Mouse (Mus musculus): ENCODE measurements at regions not wholly inside any gene's neighbourhood (a gene's known extent, or its start where the extent isn't known, plus 50 kb on each side); places are given as distances from the start of the nearest gene placed in this dataset.

GRCm38 (mm10) chr2:106318695-106319266, 315.4 kb upstream of the Dnajc24 start:
- peak; percentile 45 for DNase-seq (ENCODE audit: low spot score)

GRCm38 (mm10) chr2:106346781-106347180, 343.4 kb upstream of the Dnajc24 start:
- no peak for DNase-seq (ENCODE audit: low spot score)

GRCm38 (mm10) chr2:106347249-106347648, 343.9 kb upstream of the Dnajc24 start:
- DNase-seq (ENCODE audit: low spot score), result no peak

GRCm38 (mm10) chr2:106355565-106355964, 337.5 kb upstream of the Mpped2 start:
- DNase-seq (ENCODE audit: low spot score), result no peak

- DNase-seq (ENCODE audit: low spot score), result peak; percentile 88
Observed at GRCm38 (mm10) chr2:106355984-106356547, 337.0 kb upstream of the Mpped2 start.

GRCm38 (mm10) chr2:106368641-106369040, 324.4 kb upstream of the Mpped2 start:
- DNase-seq (ENCODE audit: low spot score), result no peak

GRCm38 (mm10) chr2:106383415-106384285, 309.4 kb upstream of the Mpped2 start:
- no peak for DNase-seq (ENCODE audit: low spot score)

GRCm38 (mm10) chr2:106384286-106384595, 308.8 kb upstream of the Mpped2 start:
- no peak for DNase-seq (ENCODE audit: low spot score)

GRCm38 (mm10) chr2:106384842-106385241, 308.2 kb upstream of the Mpped2 start:
- DNase-seq (ENCODE audit: low spot score), result no peak

- DNase-seq (ENCODE audit: low spot score), result peak; percentile 35
Observed at GRCm38 (mm10) chr2:106412158-106412557, 280.9 kb upstream of the Mpped2 start.

GRCm38 (mm10) chr2:106415474-106416019, 277.5 kb upstream of the Mpped2 start:
- no peak for DNase-seq (ENCODE audit: low spot score)

- DNase-seq (ENCODE audit: low spot score), result no peak
Observed at GRCm38 (mm10) chr2:106418181-106418580, 274.9 kb upstream of the Mpped2 start.

- peak; percentile 66 for DNase-seq (ENCODE audit: low spot score)
Observed at GRCm38 (mm10) chr2:106424974-106425373, 268.1 kb upstream of the Mpped2 start.

- no peak for DNase-seq (ENCODE audit: low spot score)
Observed at GRCm38 (mm10) chr2:106425451-106425881, 267.6 kb upstream of the Mpped2 start.

GRCm38 (mm10) chr2:106426010-106426409, 267.1 kb upstream of the Mpped2 start:
- no peak for DNase-seq (ENCODE audit: low spot score)

- DNase-seq (ENCODE audit: low spot score), result peak; percentile 61
Observed at GRCm38 (mm10) chr2:106427237-106427636, 265.8 kb upstream of the Mpped2 start.

GRCm38 (mm10) chr2:106428909-106429308, 264.2 kb upstream of the Mpped2 start:
- DNase-seq (ENCODE audit: low spot score), result peak; percentile 42

GRCm38 (mm10) chr2:106431141-106431540, 261.9 kb upstream of the Mpped2 start:
- peak; percentile 87 for DNase-seq (ENCODE audit: low spot score)

- DNase-seq (ENCODE audit: low spot score), result no peak
Observed at GRCm38 (mm10) chr2:106431637-106432199, 261.4 kb upstream of the Mpped2 start.

GRCm38 (mm10) chr2:106436136-106436535, 256.9 kb upstream of the Mpped2 start:
- DNase-seq (ENCODE audit: low spot score), result peak; percentile 79

GRCm38 (mm10) chr2:106454310-106454974, 238.6 kb upstream of the Mpped2 start:
- DNase-seq (ENCODE audit: low spot score), result no peak

GRCm38 (mm10) chr2:106455039-106455438, 238.0 kb upstream of the Mpped2 start:
- DNase-seq (ENCODE audit: low spot score), result no peak

Measured in embryo, embryonic 10.5 days (tissue).